Mouse (Mus musculus): ENCODE measurements around the gene Camsap2. TPM values are rescaled to one million over a fixed set of nuclear protein-coding genes. Genes with fewer than 3 reads are reported as not detected.

Camsap2 gene
- polyA plus RNA-seq, 1 experiment: 40.0 TPM

DNA sequence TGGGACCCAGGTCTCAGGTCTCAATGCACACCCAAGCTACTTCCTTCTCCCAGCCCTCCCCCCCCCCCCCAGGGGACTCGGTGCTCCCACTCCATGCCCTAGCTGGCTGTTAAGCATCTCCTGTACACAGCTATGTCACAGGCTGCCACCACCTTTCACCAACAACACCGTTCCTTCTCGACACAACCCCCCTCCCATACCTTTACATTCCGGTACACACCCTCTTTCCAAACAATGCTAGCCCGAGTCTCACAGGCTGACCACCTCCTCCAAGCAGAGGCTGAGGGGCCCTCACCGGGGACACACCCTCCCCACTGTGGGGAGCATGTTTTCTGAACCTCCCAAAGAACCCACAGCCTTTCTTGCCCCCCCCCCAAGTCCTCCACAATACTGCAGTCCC, 114.3 kb downstream of the Camsap2 start:
- H3K27ac ChIP-seq (ENCODE audit: insufficient read depth, low read length): no peak overlapping the region
- H3K4me3 ChIP-seq (ENCODE audit: insufficient read depth, low read length): peak overlapping the region; percentile 9
- TF ChIP-seq POLR2A (IDR thresholded peaks at IDR 0.05; ENCODE audit: low read depth, low read length) (no peak), CTCF (IDR thresholded peaks at IDR 0.05; ENCODE audit: borderline replicate concordance, insufficient read depth, low read length) (no peak)
- H3K4me1 ChIP-seq (ENCODE audit: control insufficient read depth, insufficient read depth, low read length): peaks cover 21% of the 10 kb centered on the region

DNA sequence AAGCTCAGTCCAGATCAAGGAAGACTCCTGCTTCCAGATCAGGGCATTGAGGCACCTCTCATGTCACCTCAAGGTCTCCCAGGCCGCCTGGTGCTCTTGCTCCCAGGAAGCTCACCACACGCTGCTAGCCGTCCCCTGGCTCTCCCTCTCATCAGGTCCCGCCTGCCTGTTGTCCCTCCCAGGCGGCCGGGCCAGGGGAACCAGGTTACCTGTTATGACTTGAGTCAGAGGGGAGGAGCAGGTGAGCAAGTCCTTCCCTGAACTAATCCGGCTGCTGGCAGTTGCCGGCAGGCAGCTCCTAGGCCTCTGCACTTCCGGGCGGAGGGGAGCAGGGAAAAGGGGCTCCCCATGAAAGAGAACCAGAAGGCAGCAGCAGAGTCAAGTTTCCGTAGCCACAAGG, 115.7 kb downstream of the Camsap2 start:
- Histone ChIP-seq H3K4me3 (ENCODE audit: insufficient read depth, low read length) (no peak overlapping the region), H3K27ac (ENCODE audit: insufficient read depth, low read length) (peak overlapping the region; percentile 9; the same call in 1 of the 2 replicates), H3K4me1 (ENCODE audit: control insufficient read depth, insufficient read depth, low read length) (peaks cover 21% of the 10 kb centered on the region)
- TF ChIP-seq POLR2A (IDR thresholded peaks at IDR 0.05; ENCODE audit: low read depth, low read length) (no peak), CTCF (IDR thresholded peaks at IDR 0.05; ENCODE audit: borderline replicate concordance, insufficient read depth, low read length) (no peak)

DNA sequence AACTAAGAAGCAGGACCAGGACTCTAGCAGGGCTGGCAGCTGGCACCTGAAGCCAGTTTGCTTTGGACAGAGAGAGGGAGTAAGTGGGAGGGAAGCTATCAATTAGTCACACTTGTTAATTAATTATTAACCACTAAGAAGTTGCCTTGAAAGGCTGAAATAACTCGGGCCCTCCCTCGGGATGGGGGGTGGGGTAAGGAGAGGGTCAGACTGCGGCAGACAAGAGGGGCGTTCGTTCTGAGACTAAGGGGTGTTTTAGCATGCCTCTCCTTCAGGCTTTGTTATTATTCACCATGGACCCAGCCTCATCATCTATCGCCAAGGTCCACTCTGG, 116.9 kb downstream of the Camsap2 start:
- H3K4me3 ChIP-seq (ENCODE audit: insufficient read depth, low read length): no peak overlapping the region
- TF ChIP-seq POLR2A (IDR thresholded peaks at IDR 0.05; ENCODE audit: low read depth, low read length) (no peak), CTCF (IDR thresholded peaks at IDR 0.05; ENCODE audit: borderline replicate concordance, insufficient read depth, low read length) (no peak)
- peaks cover 21% of the 10 kb centered on the region for H3K4me1 ChIP-seq (ENCODE audit: control insufficient read depth, insufficient read depth, low read length)
- H3K27ac ChIP-seq (ENCODE audit: insufficient read depth, low read length): peak overlapping the region; percentile 81

DNA sequence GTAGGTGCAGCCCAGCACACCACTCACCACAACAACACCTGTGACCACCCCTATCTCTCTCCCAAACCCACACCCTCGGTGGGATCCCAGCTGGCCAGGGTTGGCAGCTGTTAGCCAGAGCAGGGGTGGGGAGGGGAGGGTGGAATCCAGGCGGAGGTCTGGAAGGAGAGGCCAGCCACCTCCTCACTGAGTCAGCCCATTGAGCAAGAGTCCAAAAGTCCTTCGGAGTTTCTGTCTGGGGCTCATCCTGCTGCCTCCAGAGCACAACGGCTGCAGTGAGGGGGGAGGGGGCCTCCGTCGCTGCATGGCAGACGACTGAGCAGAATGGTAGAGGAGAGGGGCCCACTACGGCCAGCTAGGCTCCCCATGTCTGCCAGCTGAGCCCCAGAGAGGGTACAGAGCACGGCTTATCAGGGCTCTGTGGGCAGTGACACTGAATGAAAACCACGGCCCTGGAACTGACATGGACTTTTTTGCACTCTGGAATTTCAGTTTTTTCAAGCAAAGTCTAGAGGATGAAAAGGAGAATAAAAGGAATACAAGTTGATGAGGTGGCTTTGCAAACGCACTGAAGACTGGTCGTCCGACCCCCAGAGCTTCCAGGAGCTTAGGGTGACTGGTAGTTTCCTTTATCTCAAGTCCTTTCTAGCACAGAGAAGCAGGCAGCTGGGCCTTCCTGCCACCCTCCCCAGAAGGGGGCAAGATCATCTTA, 117.4 kb downstream of the Camsap2 start:
- peaks cover 21% of the 10 kb centered on the region for H3K4me1 ChIP-seq (ENCODE audit: control insufficient read depth, insufficient read depth, low read length)
- TF ChIP-seq CTCF (IDR thresholded peaks at IDR 0.05; ENCODE audit: borderline replicate concordance, insufficient read depth, low read length) (no peak), POLR2A (IDR thresholded peaks at IDR 0.05; ENCODE audit: low read depth, low read length) (peak; percentile 39; the same call in 1 of the 2 replicates)
- H3K27ac ChIP-seq (ENCODE audit: insufficient read depth, low read length): peak overlapping the region; percentile 81
- H3K4me3 ChIP-seq (ENCODE audit: insufficient read depth, low read length): no peak overlapping the region

DNA sequence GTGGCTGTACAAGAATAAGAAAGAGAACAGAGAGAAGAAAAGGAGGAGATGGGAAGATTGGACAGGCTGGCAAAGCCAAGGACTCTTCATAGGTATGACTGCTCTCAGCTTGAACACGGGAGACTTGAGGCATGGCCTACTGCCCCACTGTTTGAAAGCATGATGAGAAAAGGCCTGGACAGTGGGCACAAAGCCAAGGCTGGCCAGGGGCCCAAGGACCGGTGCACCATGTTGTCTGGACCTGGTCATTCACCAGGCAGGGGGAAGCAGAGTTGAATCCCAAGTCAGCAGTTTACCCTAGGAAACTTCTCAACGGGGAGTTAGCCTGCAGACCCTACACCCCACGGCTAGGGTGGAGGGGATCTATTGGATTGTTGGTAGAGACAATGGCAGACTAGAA, 118.0 kb downstream of the Camsap2 start:
- Histone ChIP-seq H3K4me3 (ENCODE audit: insufficient read depth, low read length) (no peak overlapping the region), H3K27ac (ENCODE audit: insufficient read depth, low read length) (peak overlapping the region; percentile 81), H3K4me1 (ENCODE audit: control insufficient read depth, insufficient read depth, low read length) (peaks cover 21% of the 10 kb centered on the region)
- TF ChIP-seq POLR2A (IDR thresholded peaks at IDR 0.05; ENCODE audit: low read depth, low read length) (no peak), CTCF (IDR thresholded peaks at IDR 0.05; ENCODE audit: borderline replicate concordance, insufficient read depth, low read length) (no peak)

- H3K4me1 ChIP-seq (ENCODE audit: control insufficient read depth, insufficient read depth, low read length): peaks cover 21% of the 10 kb centered on the region
- TF ChIP-seq CTCF (IDR thresholded peaks at IDR 0.05; ENCODE audit: borderline replicate concordance, insufficient read depth, low read length) (no peak), POLR2A (IDR thresholded peaks at IDR 0.05; ENCODE audit: low read depth, low read length) (no peak)
- H3K27ac ChIP-seq (ENCODE audit: insufficient read depth, low read length): no peak overlapping the region
- H3K4me3 ChIP-seq (ENCODE audit: insufficient read depth, low read length): no peak overlapping the region
Measured at GRCm38 (mm10) chr1:136226626-136227025, 119.3 kb downstream of the Camsap2 start.

DNA sequence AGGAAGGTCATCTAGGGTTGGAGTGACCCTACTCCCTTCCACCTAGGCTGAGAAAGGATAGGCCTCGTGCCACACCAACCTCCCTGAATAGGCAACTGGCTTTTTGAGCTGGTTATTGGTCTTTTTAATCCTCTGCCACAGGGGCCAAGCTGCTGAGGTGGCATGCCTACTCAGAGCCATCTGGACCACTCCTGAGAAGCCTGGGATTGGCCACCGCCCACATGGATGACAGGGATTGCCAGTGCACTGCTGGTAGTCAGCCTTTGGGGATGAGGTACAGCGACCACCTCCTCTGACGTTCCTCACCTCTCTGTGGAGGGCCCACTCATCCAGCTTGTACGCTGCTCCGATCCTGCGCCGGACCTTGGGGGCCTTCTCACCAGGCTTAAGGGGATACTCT, 120.1 kb downstream of the Camsap2 start:
- TF ChIP-seq CTCF (IDR thresholded peaks at IDR 0.05; ENCODE audit: borderline replicate concordance, insufficient read depth, low read length) (no peak), POLR2A (IDR thresholded peaks at IDR 0.05; ENCODE audit: low read depth, low read length) (no peak)
- Histone ChIP-seq H3K4me1 (ENCODE audit: control insufficient read depth, insufficient read depth, low read length) (peaks cover 16% of the 10 kb centered on the region), H3K27ac (ENCODE audit: insufficient read depth, low read length) (no peak overlapping the region), H3K4me3 (ENCODE audit: insufficient read depth, low read length) (no peak overlapping the region)

- Histone ChIP-seq H3K27ac (ENCODE audit: insufficient read depth, low read length) (no peak overlapping the region), H3K4me1 (ENCODE audit: control insufficient read depth, insufficient read depth, low read length) (peaks cover 7% of the 10 kb centered on the region), H3K4me3 (ENCODE audit: insufficient read depth, low read length) (no peak overlapping the region)
- TF ChIP-seq CTCF (IDR thresholded peaks at IDR 0.05; ENCODE audit: borderline replicate concordance, insufficient read depth, low read length) (no peak), POLR2A (IDR thresholded peaks at IDR 0.05; ENCODE audit: low read depth, low read length) (no peak)
Measured at GRCm38 (mm10) chr1:136223758-136224342, 122.1 kb downstream of the Camsap2 start.

GRCm38 (mm10) chr1:136222386-136222785, 123.5 kb downstream of the Camsap2 start:
- H3K4me1 ChIP-seq (ENCODE audit: control insufficient read depth, insufficient read depth, low read length): no peaks in the 10 kb centered on the region
- H3K27ac ChIP-seq (ENCODE audit: insufficient read depth, low read length): no peak overlapping the region
- H3K4me3 ChIP-seq (ENCODE audit: insufficient read depth, low read length): no peak overlapping the region
- TF ChIP-seq CTCF (IDR thresholded peaks at IDR 0.05; ENCODE audit: borderline replicate concordance, insufficient read depth, low read length) (no peak), POLR2A (IDR thresholded peaks at IDR 0.05; ENCODE audit: low read depth, low read length) (no peak)

Measured in embryonic fibroblast, embryonic 13.5 days (primary cell).